Mouse (Mus musculus) midbrain, embryonic 10.5 days (tissue): Measurements from ENCODE around the gene Atp1b1. TPM values are rescaled to one million over a fixed set of nuclear protein-coding genes. Genes with fewer than 3 reads are reported as not detected.

ENCODE experiments used
- DNase-seq: peaks from one replicate; pipeline ENCODE4 v3.0.0-alpha.2; 2017; ENCODE audit warnings: low spot score
- H3K27ac ChIP-seq: fragments of 300-500 bp; sonication (generic); replicated peaks from 2 replicates; pipeline ENCODE4 v1.5.1; 2016; ENCODE audit warnings: mild to moderate bottlenecking
- H3K27me3 ChIP-seq: fragments of 300-500 bp; sonication (generic); 2 replicates; pipeline ENCODE4 v1.6.1; 2016; ENCODE audit warnings: low read depth, mild to moderate bottlenecking; ENCODE audit not compliant: poor library complexity, severe bottlenecking
- H3K36me3 ChIP-seq: fragments of 300-500 bp; sonication (generic); 2 replicates; pipeline ENCODE4 v1.6.1; 2016; ENCODE audit warnings: mild to moderate bottlenecking, moderate library complexity
- H3K4me1 ChIP-seq: fragments of 300-500 bp; sonication (generic); 2 replicates; pipeline ENCODE4 v1.6.1; 2016
- H3K4me3 ChIP-seq: fragments of 300-500 bp; sonication (generic); 2 replicates; pipeline ENCODE4 v1.5.1; 2016; ENCODE audit warnings: mild to moderate bottlenecking, moderate library complexity
- H3K9me3 ChIP-seq: fragments of 300-500 bp; sonication (generic); replicated peaks from 2 replicates; pipeline ENCODE4 v1.6.1; 2016; ENCODE audit warnings: mild to moderate bottlenecking
- WGBS: fragments of 180-500 bp; shearing (Covaris S2); methylation state at CpG from one replicate; pipeline ENCODE4 v1.1.7; 2016; 5-methylcytosine and 5-hydroxymethylcytosine counted together
- polyA plus RNA-seq: library from polyadenylated mRNA; unstranded; fragments of >200 nt; fragmentation: Nextera tagmentation; extraction: Ambion mirVana; gene quantifications from 2 replicates; pipeline ENCODE4 v1.2.1, GENCODE M21; 2016

Atp1b1 gene
- 18.7 and 26.8 TPM in 2 replicates for polyA plus RNA-seq

DNA sequence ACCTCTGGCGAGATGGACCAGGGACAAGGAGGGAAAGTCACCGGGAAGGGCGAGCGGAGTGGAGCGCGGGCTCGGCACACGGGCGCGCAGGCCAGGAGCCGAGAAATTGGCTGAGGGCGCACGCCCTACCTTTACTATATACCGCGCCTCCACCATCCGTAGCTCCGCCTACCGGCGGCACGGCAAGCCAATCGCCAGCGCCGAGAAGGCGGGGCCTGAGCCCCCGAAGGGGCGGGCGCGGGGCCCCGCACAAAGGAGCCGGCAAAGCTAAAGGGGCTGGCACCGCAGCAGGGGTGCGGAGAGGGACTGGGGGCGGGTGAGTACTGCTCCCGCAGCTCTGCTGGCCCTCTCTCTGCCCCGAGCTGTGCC, at the start of gene Atp1b1:
TSS of gene Atp1b1 (minus strand) at position 111 of the 369 bp plus-strand sequence.
- Histone ChIP-seq H3K36me3 (peaks cover 4% of the 10 kb centered on the region), H3K9me3 (no peaks in the 10 kb centered on the region), H3K4me3 (peak within 1 kb of the TSS; percentile 72), H3K27me3 (peaks cover 68% of the 10 kb centered on the region), H3K4me1 (peaks cover 58% of the 10 kb centered on the region), H3K27ac (peak within 1 kb of the TSS; percentile 91)
- peak; percentile 86 for DNase-seq
- 0% methylated on average over 34 of the region's 35 CpGs for WGBS

DNA sequence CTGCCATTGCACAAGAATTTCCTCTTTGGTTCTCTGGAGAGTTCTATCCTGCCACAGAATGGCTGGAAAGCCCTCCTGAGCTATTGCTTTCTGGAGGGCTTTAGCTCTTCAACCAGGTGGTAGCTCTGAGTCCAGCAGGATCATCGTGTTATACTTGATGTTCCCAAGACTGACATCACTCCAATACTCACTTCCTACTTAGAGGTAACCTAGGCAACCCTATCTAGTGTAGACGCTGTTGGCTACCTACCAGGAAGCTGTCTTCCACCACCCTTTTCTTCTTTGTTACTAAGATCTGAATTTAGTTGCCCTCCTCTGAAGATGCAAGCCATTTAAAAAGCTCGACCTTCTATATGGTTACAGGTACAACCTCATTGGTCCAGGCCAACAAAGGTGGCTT, 46.9 kb upstream of the Atp1b1 start:
- H3K27ac ChIP-seq: no peak overlapping the region
- H3K36me3 ChIP-seq: no peaks in the 10 kb centered on the region
- 85% methylated on average over 3 of the region's 3 CpGs for WGBS
- no peaks in the 10 kb centered on the region for H3K9me3 ChIP-seq
- no peaks in the 10 kb centered on the region for H3K27me3 ChIP-seq
- H3K4me1 ChIP-seq: peaks cover 15% of the 10 kb centered on the region
- H3K4me3 ChIP-seq: no peak overlapping the region
- DNase-seq: no peak

DNA sequence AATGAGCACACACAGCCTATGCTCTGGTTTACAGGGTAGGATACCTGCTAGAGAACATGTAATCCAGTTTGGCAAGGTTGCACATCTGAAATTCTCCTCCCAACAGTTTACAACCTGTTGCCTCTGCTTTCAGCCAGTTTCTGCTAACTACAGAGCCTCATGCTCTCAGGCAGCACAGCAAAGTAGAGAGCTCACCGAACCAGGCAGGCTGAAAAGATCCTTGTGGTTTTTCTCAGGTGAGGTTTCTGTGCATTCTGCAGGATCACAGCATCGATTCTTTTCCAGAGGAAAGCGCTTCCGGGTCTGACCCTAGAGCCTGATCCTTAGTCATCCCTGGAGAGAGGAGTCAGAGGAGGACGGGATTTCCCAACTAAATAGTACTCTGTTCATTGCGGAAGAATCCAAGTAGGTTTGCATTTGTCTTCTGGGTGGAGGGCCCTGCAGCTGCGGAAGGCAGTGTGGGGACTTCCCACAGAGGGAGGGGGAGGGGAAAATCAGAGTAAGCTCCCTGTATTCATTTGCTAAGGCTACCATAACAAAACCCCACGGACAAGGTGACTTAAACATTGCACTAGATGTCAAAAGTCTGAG, 45.1 kb upstream of the Atp1b1 start:
- Histone ChIP-seq H3K4me3 (no peak overlapping the region), H3K27me3 (no peaks in the 10 kb centered on the region), H3K27ac (no peak overlapping the region), H3K4me1 (peaks cover 8% of the 10 kb centered on the region), H3K36me3 (no peaks in the 10 kb centered on the region), H3K9me3 (no peaks in the 10 kb centered on the region)
- no peak for DNase-seq
- WGBS: 51% methylated on average over 8 of the region's 8 CpGs

DNA sequence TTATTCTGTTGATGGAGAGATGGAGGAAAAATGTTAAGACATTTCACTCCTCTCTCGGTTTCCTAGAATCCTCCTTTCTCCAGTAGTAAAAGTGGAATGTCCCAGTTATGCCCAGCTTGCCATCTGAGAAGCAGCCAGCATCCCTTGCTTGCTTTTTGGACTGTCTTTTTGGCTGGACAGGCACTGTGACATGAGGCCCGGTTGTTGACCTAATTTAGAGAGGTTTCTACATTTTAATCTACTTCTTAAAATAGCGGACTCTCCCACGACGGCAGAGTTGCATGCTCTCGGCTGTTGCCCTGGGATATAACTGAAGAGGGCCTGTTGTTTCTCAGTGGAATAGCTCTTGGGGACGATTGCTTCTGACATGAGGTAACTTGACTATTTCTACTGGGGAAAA, 44.1 kb upstream of the Atp1b1 start:
- H3K27me3 ChIP-seq: no peaks in the 10 kb centered on the region
- no peak overlapping the region for H3K4me3 ChIP-seq
- H3K9me3 ChIP-seq: no peaks in the 10 kb centered on the region
- no peak for DNase-seq
- H3K4me1 ChIP-seq: no peaks in the 10 kb centered on the region
- no peaks in the 10 kb centered on the region for H3K36me3 ChIP-seq
- 81% methylated on average over 7 of the region's 7 CpGs for WGBS
- H3K27ac ChIP-seq: no peak overlapping the region

DNA sequence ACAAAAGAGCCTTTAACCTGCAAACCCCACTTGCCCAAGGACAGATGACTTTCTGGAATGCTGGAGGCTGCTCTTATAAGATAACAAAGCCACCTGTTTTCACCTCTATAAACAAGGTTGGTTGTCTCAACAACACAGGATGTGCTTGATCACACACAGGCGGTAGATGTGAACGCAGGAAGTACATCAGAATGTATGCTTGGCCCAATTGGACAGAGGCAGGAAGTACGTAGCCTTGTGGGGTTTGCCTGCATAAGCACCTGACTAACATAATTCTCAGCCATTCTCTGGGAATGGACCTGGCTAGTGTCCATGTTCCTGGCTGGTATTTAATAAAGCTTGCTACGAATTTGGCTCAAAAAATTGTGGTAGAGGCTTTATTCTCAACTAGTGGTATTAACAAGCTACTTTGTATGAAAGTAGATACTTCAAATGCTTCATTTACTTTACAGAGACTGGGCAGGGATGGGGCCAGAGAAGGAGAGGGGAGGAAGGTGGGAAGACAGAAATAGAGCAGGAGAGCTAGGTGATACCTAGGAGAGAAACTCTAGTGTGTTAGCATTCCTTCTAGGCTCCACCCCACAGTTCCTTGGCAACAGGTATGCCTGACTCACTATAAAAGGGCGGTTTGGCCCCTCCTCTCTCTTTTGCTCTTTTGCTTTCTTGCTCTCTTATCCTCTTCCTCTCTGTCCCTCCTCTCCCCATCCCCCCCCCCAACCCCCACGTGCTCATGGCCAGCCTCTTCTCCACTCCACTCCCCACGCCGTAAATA, 36.8 kb upstream of the Atp1b1 start:
- Histone ChIP-seq H3K36me3 (no peaks in the 10 kb centered on the region), H3K27me3 (no peaks in the 10 kb centered on the region), H3K4me3 (no peak overlapping the region), H3K4me1 (no peaks in the 10 kb centered on the region), H3K27ac (no peak overlapping the region), H3K9me3 (no peaks in the 10 kb centered on the region)
- DNase-seq: no peak
- WGBS: 67% methylated on average over 8 of the region's 8 CpGs

DNA sequence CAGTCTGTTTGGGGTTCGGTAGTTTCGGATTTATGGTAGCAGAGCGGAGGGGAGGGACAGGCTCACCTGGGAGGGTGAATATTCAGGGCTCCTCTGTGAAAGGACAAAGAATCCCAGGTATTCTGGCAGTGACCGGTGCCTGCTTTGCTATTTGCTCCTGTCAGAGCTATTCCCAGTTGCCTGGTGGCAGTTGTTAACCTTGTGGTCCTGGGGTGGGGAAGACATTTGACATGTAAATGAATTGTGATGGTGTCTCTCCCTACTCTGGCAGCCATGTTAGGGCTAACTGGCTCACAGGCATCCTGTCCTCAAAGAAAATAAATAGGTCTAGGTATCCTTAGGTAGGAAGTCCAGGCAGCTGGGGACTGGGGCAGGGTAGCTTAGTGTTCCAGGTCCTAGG, 36.1 kb upstream of the Atp1b1 start:
- no peaks in the 10 kb centered on the region for H3K27me3 ChIP-seq
- DNase-seq: no peak
- H3K4me1 ChIP-seq: no peaks in the 10 kb centered on the region
- H3K27ac ChIP-seq: no peak overlapping the region
- no peaks in the 10 kb centered on the region for H3K9me3 ChIP-seq
- H3K36me3 ChIP-seq: no peaks in the 10 kb centered on the region
- no peak overlapping the region for H3K4me3 ChIP-seq
- 65% methylated on average over 4 of the region's 4 CpGs for WGBS

DNA sequence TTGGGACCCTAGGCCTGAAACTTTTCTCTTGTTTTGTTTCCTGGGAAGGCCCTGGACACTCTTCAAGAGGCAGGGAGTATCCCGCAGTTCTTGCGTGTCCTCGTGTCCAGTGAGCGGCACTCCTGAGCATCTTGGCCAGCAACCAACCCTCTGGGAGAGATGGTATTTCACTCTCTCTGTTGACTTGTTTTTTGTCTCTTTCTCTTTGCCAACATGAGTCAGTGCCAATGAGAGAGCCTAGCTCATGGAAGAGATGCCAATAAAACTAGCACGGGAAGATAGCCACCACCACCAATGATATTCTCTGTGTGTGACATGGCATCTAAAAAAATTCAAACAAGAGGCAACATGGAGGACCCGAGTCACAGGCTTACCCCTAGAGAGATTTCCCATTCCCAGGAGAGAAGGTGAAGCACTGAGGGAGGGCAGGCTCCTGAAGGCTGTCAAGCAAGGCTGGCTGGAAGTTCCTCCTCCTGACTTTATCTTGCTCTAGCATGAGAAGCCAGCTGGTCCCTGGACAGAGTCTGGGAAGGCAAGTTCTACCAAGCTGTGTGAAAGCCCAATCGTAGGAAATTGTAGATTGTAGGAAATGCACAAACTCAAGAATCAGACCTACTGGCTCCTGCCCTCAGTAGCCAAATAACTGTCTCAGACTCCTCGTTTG, 35.0 kb upstream of the Atp1b1 start:
- no peak for DNase-seq
- no peaks in the 10 kb centered on the region for H3K36me3 ChIP-seq
- H3K4me1 ChIP-seq: no peaks in the 10 kb centered on the region
- 86% methylated on average over 8 of the region's 8 CpGs for WGBS
- H3K4me3 ChIP-seq: no peak overlapping the region
- H3K27ac ChIP-seq: no peak overlapping the region
- no peaks in the 10 kb centered on the region for H3K27me3 ChIP-seq
- no peaks in the 10 kb centered on the region for H3K9me3 ChIP-seq

DNA sequence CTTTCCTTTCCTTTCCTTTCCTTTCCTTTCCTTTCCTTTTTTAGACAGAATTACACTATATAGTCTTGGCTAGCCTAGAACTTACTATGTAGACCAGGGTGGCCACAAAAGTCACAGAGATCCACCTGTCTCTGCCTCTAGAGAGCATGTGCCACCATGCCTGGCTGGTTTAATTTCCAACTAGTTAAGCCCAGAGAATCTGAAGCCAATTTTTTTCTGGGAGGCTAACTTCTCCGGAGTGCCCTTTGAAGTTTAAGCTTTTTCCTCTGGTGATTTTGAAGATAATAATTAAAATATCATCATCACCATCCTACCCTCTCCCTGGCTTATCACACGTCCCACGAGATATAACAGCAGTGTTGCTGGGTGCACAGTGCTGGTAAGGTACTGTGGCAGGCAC, 34.3 kb upstream of the Atp1b1 start:
- WGBS: 89% methylated on average over 3 of the region's 3 CpGs
- Histone ChIP-seq H3K27ac (no peak overlapping the region), H3K4me3 (no peak overlapping the region), H3K27me3 (no peaks in the 10 kb centered on the region), H3K9me3 (no peaks in the 10 kb centered on the region), H3K4me1 (no peaks in the 10 kb centered on the region), H3K36me3 (no peaks in the 10 kb centered on the region)
- DNase-seq: no peak

DNA sequence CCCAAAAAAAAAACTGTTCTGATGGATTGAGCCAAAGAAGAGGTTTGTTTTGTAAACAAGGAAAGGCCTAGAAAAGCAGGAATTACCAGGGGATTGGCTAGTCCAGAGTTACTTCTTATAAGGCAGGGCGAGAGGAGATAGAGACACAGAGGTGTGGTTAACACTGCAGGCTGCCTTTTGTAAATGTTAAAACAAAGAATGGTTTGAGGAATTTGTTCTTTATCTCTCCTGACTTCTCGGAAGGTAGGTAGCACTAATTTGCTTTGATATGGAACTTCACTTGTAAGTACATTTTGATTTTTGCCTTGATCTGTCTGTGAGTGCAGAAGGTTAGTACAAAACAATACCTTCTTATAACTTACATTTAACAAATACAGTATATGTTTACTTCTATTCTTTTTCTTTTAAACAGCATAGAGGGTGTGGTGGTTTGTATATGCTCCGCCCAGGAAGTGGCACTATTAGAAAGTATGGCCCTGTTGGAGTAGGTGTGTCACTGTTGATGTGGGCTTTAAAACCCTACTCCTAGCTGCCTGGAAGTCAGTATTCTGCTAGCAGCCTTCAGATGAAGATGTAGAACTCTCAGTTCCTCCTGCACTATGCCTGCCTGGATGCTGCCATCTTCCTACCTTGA, 31.9 kb upstream of the Atp1b1 start:
- no peaks in the 10 kb centered on the region for H3K9me3 ChIP-seq
- H3K27ac ChIP-seq: no peak overlapping the region
- H3K4me3 ChIP-seq: no peak overlapping the region
- no peak for DNase-seq
- 90% methylated on average over 3 of the region's 3 CpGs for WGBS
- no peaks in the 10 kb centered on the region for H3K4me1 ChIP-seq
- no peaks in the 10 kb centered on the region for H3K27me3 ChIP-seq
- no peaks in the 10 kb centered on the region for H3K36me3 ChIP-seq

DNA sequence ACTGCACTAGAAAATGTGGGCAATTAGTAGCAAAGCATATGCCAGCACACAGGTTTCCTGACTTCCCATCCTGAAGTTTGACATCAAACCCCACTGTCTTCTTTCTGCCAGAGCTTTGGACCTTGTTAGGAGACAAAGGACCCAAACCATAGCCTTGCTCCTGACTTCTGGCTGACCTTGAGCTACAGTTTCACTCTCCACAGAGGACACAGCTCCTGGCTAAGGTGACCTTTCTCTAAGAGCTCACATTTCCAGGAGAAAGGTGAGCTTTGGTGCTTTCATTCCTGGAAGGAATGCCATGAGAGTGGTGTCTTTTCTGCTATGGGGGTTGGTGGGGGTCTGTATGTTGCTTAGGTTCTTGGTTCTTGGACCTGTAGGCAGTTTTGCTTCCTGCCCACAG, 25.6 kb upstream of the Atp1b1 start:
- Histone ChIP-seq H3K4me3 (no peak overlapping the region), H3K36me3 (no peaks in the 10 kb centered on the region), H3K27me3 (no peaks in the 10 kb centered on the region), H3K4me1 (peaks cover 9% of the 10 kb centered on the region), H3K9me3 (no peaks in the 10 kb centered on the region), H3K27ac (no peak overlapping the region)
- DNase-seq: no peak

DNA sequence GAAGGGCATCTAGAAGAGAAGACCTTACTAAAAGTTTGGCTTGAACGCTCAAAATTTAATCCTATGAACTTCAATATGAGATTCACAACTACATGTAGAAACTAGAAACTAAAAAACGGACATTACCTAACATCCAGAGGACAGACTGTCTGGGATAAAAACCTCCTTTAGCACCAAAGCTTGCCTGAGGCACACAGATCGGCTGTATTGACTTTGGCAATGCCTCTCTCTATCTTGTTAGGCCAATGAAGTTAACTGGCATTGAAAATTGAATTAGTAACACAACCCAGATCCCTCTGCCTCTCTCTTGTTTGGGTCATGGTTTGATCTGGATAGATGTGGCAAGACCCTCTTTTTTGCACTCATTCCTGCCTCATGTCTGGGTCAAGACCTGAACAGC, 24.7 kb upstream of the Atp1b1 start:
- 80% methylated on average over 3 of the region's 3 CpGs for WGBS
- no peak for DNase-seq

DNA sequence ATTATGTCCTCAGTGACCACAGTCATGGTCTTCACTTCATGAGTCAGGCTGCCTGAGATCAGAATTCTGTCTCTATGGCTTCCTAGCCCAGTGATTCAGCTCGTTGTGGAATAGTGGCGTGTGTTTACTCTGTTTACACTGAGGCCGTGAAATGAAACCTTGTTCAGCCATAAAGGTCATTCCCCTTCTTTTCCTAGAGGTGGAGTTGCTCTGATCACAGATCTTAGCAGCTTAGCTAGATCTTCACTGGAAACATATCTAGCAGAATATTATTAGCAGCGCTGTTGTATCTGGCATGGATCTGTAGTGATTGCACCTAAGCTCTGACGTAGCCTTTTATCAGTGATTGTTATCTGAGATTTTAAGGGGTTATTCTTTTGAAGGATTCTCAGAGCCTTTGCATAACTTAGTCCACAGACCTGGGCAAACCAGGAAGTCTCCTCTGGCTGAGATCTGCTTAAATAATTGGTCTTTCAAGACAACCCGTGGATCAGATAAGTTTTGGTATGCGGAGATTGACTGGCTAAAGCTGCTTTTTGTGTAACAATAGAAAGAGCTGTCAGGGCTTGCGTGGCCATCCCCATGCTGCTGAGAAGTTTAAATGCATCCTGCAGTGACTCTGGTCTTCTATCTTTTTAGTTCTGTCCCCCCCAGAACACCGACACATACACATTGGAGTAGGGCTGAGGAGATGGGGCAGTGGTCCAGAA, 23.6 kb upstream of the Atp1b1 start:
- WGBS: 51% methylated on average over 9 of the region's 9 CpGs
- DNase-seq: no peak
- Histone ChIP-seq H3K27ac (no peak overlapping the region), H3K9me3 (no peaks in the 10 kb centered on the region), H3K4me1 (peaks cover 9% of the 10 kb centered on the region), H3K36me3 (no peaks in the 10 kb centered on the region), H3K27me3 (no peaks in the 10 kb centered on the region), H3K4me3 (no peak overlapping the region)

More for the DNA sequence above, 24.7 kb upstream of the Atp1b1 start:
- H3K27ac ChIP-seq: no peak overlapping the region
- no peaks in the 10 kb centered on the region for H3K9me3 ChIP-seq
- H3K27me3 ChIP-seq: no peaks in the 10 kb centered on the region
- H3K36me3 ChIP-seq: no peaks in the 10 kb centered on the region
- peaks cover 9% of the 10 kb centered on the region for H3K4me1 ChIP-seq
- H3K4me3 ChIP-seq: no peak overlapping the region
